Mouse (Mus musculus): ENCODE data around the gene Zbtb7b.

DNA sequence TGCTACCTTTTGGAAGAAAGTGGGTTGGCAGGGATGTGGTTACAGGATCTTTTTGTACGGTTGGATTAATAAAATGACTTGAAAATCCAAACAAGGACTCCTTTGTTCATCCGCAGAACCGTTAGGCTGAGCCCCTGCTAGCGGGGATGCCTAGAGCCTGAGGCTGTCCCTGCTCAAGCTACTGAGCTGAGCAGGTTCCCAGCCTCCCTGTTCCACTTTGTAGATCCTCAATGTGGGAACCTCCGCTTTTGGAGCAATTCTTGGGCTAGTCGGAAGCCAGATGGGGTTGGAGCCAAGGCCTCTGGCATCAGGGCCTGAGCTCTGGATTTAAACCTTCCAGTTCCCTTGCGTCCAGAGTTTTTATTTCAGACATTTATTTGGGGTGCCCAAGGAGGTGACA lies 40.5 kb upstream of the Zbtb7b start:
- TF ChIP-seq CTCF (IDR thresholded peaks at IDR 0.05; ENCODE audit: borderline replicate concordance, extremely low read depth, insufficient read depth, insufficient read length) (no peak), POLR2A (IDR thresholded peaks at IDR 0.05; ENCODE audit: borderline replicate concordance, extremely low read depth, insufficient read depth, insufficient read length, poor library complexity, severe bottlenecking) (no peak)

All from brain, embryonic 14.5 days (tissue).